Mouse (Mus musculus) forebrain, postnatal 0 days (tissue): ENCODE results near the gene C2cd4c. TPM values are rescaled to one million over a fixed set of nuclear protein-coding genes. Genes with fewer than 3 reads are reported as not detected.

Experiments used
- ATAC-seq: fragments of 200-750 bp; cut with Nextera tagmentation; 2 replicates; pipeline ENCODE4 v1.8.0; 2017; ENCODE audit warnings: mild to moderate bottlenecking, moderate library complexity
- DNase-seq: peaks from one replicate; pipeline ENCODE4 v3.0.0-alpha.2; 2015
- H3K27ac ChIP-seq: fragments of 300-500 bp; sonication (generic); 2 replicates; pipeline ENCODE4 v1.5.1; 2014; ENCODE audit warnings: low read depth, mild to moderate bottlenecking, antibody characterized with exemption, low read length, moderate library complexity, mixed read lengths
- H3K27me3 ChIP-seq: fragments of 300-500 bp; sonication (generic); 2 replicates; pipeline ENCODE4 v1.6.1; 2014; ENCODE audit warnings: mild to moderate bottlenecking, low read length, mixed read lengths; ENCODE audit not compliant: insufficient read depth
- H3K36me3 ChIP-seq: fragments of 300-500 bp; sonication (generic); 2 replicates; pipeline ENCODE4 v1.6.1; 2014; ENCODE audit warnings: mild to moderate bottlenecking, moderate library complexity; ENCODE audit not compliant: insufficient read depth
- H3K4me1 ChIP-seq: fragments of 300-500 bp; sonication (generic); 2 replicates; pipeline ENCODE4 v1.6.1; 2014; ENCODE audit warnings: antibody characterized with exemption; ENCODE audit not compliant: insufficient read depth
- H3K4me2 ChIP-seq: fragments of 300-500 bp; sonication (generic); 2 replicates; pipeline ENCODE4 v1.6.1; 2014; ENCODE audit warnings: low read depth, mild to moderate bottlenecking, moderate library complexity
- H3K4me3 ChIP-seq: fragments of 300-500 bp; sonication (generic); 2 replicates; pipeline ENCODE4 v1.5.1; 2014; ENCODE audit warnings: low read depth, low read length, mixed read lengths
- H3K9ac ChIP-seq: fragments of 300-500 bp; sonication (generic); 2 replicates; pipeline ENCODE4 v1.6.1; 2014; ENCODE audit warnings: mild to moderate bottlenecking
- H3K9me3 ChIP-seq: fragments of 300-500 bp; sonication (generic); 2 replicates; pipeline ENCODE4 v1.6.1; 2016; ENCODE audit warnings: low read length
- CTCF ChIP-seq: sonication (generic); IDR thresholded peaks from 2 replicates; pipeline ENCODE4 v1.5.1; 2016; ENCODE audit warnings: antibody characterized with exemption, control low read depth, low read depth
- WGBS: fragments of 180-500 bp; shearing (Covaris S2); extraction: QIAGEN DNeasy Blood & Tissue Kit; methylation state at CpG from one replicate; pipeline ENCODE4 v1.1.7; 2014; 5-methylcytosine and 5-hydroxymethylcytosine counted together
- polyA plus RNA-seq: library from polyadenylated mRNA; unstranded; fragments of >200 nt; fragmentation: Nextera tagmentation; extraction: Ambion mirVana; gene quantifications from 2 replicates; pipeline ENCODE4 v1.2.1, GENCODE M21; 2015
- total RNA-seq: library from RNA; depleted of rRNA; stranded (reverse); fragments of >200 nt; gene quantifications from 2 replicates; pipeline ENCODE4 v1.2.3, GENCODE M21; 2014

The C2cd4c gene
- total and polyA plus RNA-seq, 2 experiments from 2014 or later: 0.69 to 26.7 TPM

- Histone ChIP-seq H3K27me3 (peaks cover 9% of the 10 kb centered on the region), H3K4me1 (peaks cover 16% of the 10 kb centered on the region), H3K36me3 (no peaks in the 10 kb centered on the region), H3K4me2 (peak overlapping the region; percentile 94), H3K4me3 (peak overlapping the region; percentile 63), H3K27ac (no peak overlapping the region), H3K9me3 (no peaks in the 10 kb centered on the region), H3K9ac (peak overlapping the region; percentile 25; the same call in 1 of the 2 replicates)
- WGBS: 11% methylated on average over 51 of the region's 51 CpGs
- peak; percentile 57 for TF ChIP-seq CTCF
- DNase-seq (no peak), ATAC-seq (peak; percentile 36)
Observed at GRCm38 (mm10) chr10:79612192-79613135, 1.4 kb downstream of the C2cd4c start.

DNA sequence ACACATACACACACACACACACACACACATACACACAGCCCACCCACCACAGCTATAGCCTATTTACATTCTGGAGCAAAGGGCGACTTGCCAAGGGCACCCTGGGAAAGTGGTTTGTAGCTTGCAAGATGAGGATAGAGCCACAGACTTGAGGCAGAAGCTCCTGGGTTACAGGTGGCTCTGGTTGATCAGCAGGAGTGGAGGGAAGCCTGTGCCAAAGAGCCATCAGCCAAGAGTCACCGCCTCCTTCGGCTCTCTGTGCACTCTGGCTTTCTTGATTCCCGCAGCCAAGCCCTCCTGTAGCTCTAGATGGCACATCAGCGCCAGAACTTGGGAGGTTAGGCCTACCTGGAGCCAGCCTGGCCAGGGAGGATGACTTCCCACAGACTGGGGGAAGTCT, 2.5 kb downstream of the C2cd4c start:
- H3K9ac ChIP-seq: no peak overlapping the region
- no peaks in the 10 kb centered on the region for H3K9me3 ChIP-seq
- ATAC-seq (no peak), DNase-seq (no peak)
- no peak overlapping the region for H3K4me2 ChIP-seq
- peaks cover 16% of the 10 kb centered on the region for H3K4me1 ChIP-seq
- no peak for TF ChIP-seq CTCF
- H3K27me3 ChIP-seq: peaks cover 9% of the 10 kb centered on the region
- no peaks in the 10 kb centered on the region for H3K36me3 ChIP-seq
- WGBS: 31% methylated on average over 5 of the region's 5 CpGs
- no peak overlapping the region for H3K4me3 ChIP-seq
- H3K27ac ChIP-seq: no peak overlapping the region

DNA sequence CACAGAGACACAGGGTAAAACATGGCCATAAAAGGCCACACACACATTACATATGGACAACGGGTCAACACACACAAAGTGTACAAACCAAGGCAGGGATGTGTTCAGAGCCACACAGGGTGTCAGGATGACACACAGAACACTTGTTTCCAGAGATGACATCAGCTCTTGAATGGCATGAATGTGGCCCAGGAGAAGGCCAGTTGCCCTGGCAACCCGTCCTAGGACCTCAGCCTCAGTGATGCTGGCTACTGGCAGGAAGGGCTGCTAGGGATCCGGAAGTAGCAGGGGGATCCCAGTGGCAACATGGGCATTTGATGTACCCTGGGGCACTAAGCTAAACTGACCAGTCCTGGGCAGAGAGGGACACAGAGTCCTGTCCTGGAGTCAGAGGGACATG, 4.5 kb downstream of the C2cd4c start:
- TF ChIP-seq CTCF: no peak
- no peak overlapping the region for H3K4me2 ChIP-seq
- peaks cover 9% of the 10 kb centered on the region for H3K27me3 ChIP-seq
- H3K4me3 ChIP-seq: no peak overlapping the region
- peaks cover 16% of the 10 kb centered on the region for H3K4me1 ChIP-seq
- no peak for ATAC-seq
- H3K9me3 ChIP-seq: no peaks in the 10 kb centered on the region
- no peak for DNase-seq
- H3K27ac ChIP-seq: no peak overlapping the region
- no peaks in the 10 kb centered on the region for H3K36me3 ChIP-seq
- 61% methylated on average over 3 of the region's 3 CpGs for WGBS
- H3K9ac ChIP-seq: no peak overlapping the region

DNA sequence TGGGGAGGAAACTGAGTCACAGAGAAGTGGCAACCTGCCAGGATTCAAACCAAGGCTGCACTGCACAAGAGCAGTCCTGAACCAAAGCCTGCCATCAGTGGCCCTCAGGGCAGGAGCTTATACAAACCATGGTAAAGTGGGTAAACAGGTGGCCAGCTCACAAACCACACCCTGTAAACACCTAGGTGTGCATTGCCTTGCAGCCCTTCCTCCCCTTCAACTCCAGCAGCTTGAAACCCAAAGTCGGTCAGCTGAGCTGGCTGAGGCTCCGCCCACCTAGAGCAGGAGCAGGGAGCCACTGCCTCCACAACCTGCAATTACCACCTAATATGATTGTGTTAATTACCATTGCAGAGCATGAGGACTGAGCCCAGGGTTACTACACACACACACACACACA, 5.9 kb downstream of the C2cd4c start:
- Histone ChIP-seq H3K4me2 (no peak overlapping the region), H3K9ac (no peak overlapping the region), H3K9me3 (no peaks in the 10 kb centered on the region), H3K27ac (no peak overlapping the region), H3K4me1 (peaks cover 11% of the 10 kb centered on the region), H3K27me3 (peaks cover 7% of the 10 kb centered on the region), H3K36me3 (no peaks in the 10 kb centered on the region), H3K4me3 (no peak overlapping the region)
- 46% methylated on average over 2 of the region's 2 CpGs for WGBS
- ATAC-seq (no peak), DNase-seq (no peak)
- no peak for TF ChIP-seq CTCF

GRCm38 (mm10) chr10:79606537-79606936, 7.3 kb downstream of the C2cd4c start:
- Histone ChIP-seq H3K27me3 (no peaks in the 10 kb centered on the region), H3K4me1 (no peaks in the 10 kb centered on the region), H3K27ac (no peak overlapping the region), H3K4me3 (no peak overlapping the region), H3K36me3 (no peaks in the 10 kb centered on the region), H3K4me2 (no peak overlapping the region), H3K9ac (no peak overlapping the region), H3K9me3 (no peaks in the 10 kb centered on the region)
- 48% methylated on average over 4 of the region's 4 CpGs for WGBS
- no peak for TF ChIP-seq CTCF
- DNase-seq: no peak
- peak; percentile 54 for ATAC-seq

DNA sequence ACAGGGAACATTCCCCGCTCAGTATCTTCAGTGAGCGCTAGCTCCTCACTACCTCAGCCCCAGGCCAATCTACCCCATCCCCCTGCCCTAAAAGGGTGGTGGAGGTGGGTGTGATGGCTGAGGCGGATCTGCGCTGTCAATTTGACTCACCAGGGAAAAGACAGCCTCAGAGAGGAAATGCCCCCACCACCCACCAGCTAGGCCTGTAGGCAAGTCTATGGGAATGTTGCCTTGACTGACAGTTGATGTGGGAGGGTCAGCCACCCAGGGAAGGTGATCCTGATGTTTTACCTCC, 15.9 kb downstream of the C2cd4c start:
- no peak overlapping the region for H3K4me2 ChIP-seq
- no peak overlapping the region for H3K9ac ChIP-seq
- peaks cover 3% of the 10 kb centered on the region; the same call in 1 of the 2 replicates for H3K4me1 ChIP-seq
- no peaks in the 10 kb centered on the region for H3K36me3 ChIP-seq
- WGBS: 76% methylated on average over 4 of the region's 4 CpGs
- H3K27ac ChIP-seq: no peak overlapping the region
- no peak overlapping the region for H3K4me3 ChIP-seq
- TF ChIP-seq CTCF: no peak
- ATAC-seq (no peak), DNase-seq (no peak)
- H3K27me3 ChIP-seq: peaks cover 8% of the 10 kb centered on the region
- H3K9me3 ChIP-seq: no peaks in the 10 kb centered on the region
